Mouse (Mus musculus) ES-E14 (cell line): ENCODE measurements around the gene Gabbr2.

Experiments used
- CHD2 ChIP-seq: IDR thresholded peaks from 2 replicates; pipeline ENCODE4 v1.6.1; 2014; ENCODE audit warnings: mild to moderate bottlenecking, low read depth, low read length, inconsistent platforms
- HCFC1 ChIP-seq: IDR thresholded peaks from 2 replicates; pipeline ENCODE4 v1.6.1; 2012; ENCODE audit warnings: low read length, inconsistent platforms, borderline replicate concordance; ENCODE audit not compliant: insufficient read depth
- MAFK ChIP-seq: IDR thresholded peaks from 2 replicates; pipeline ENCODE4 v1.6.1; 2014; ENCODE audit warnings: mild to moderate bottlenecking, low read depth, low read length, inconsistent platforms; ENCODE audit not compliant: insufficient read depth
- ZC3H11A ChIP-seq: IDR thresholded peaks from 2 replicates; pipeline ENCODE4 v1.6.1; 2012; ENCODE audit warnings: low read depth, mild to moderate bottlenecking, inconsistent platforms, low read length, borderline replicate concordance
- ZNF384 ChIP-seq: IDR thresholded peaks from 2 replicates; pipeline ENCODE4 v1.6.1; 2012; ENCODE audit warnings: low read depth, low read length, inconsistent platforms

- TF ChIP-seq MAFK (no peak), ZNF384 (no peak), CHD2 (no peak), ZC3H11A (no peak), HCFC1 (no peak)
Observed at GRCm38 (mm10) chr4:46931706-46932397, 59.8 kb downstream of the Gabbr2 start.
